8 mouse cellular contexts compared by ENCODE assay signal in the genomic region with DNA sequence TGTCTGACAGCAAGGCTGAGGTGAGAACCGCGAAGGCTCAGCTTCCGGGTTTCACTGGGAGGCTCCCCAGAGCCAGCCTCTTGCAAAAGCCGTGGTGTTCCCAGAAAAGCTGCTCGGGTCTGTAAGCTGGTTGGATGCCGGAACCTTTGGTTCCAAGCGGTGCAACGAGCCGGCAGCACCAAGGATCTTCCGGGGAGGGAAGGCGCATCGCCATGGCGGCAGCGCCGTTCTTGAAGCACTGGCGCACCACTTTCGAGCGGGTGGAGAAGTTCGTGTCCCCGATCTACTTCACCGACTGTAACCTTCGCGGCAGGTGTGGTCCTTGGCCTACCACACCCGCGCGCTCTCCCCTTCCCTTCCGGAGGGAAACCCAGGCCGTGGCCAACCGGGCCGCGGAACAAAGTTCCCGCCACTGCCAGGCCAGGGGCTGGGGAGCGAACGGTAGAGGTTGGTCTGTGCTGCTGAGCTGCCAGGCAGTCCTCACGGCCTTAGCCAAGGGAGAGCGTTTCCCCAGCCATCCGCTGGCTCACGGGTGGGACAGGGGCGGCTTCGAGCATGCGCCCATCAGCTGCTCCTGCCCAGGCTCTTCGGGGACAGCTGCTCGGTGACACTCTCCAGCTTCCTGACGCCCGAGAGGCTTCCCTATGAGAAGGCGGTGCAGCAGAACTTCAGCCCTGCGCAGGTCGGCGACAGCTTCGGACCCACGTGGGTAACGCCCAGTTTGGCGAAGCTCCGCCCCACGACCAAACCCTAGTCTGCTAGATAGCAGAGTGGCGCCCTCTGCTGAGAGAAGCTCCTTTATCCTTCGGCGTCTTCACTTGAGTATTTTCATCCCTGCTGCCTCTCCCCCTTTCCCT. TPM values are rescaled to one million over a fixed set of nuclear protein-coding genes. Genes with fewer than 3 reads are reported as not detected.
DNase-seq lines count a peak whose midpoint lies in the region; ATAC-seq and TF ChIP-seq lines count a peak whose summit lies in the region.

Gene Man2c1, plus strand, starts transcription at position 114 of the 857 bp plus-strand sequence.

- DNase-seq in CD4-positive helper T cell, adult 2 months (ENCODE audit: low read depth, low spot score), result peak; percentile 95
- DNase-seq in brain, embryonic 18.5 days (ENCODE audit: low read depth, low spot score), result peak; percentile 87
- peak; percentile 96 for DNase-seq in kidney, postnatal 0 days (ENCODE audit: low spot score)
- DNase-seq in liver, embryonic 11.5 days (ENCODE audit: low spot score), result peak; percentile 88
- peak; percentile 97 for DNase-seq in naive thymus-derived CD4-positive, alpha-beta T cell, adult 2 months (ENCODE audit: low read depth)

- no peaks in the 10 kb centered on the region for H3K27me3 ChIP-seq in heart, embryonic 12.5 days (replicated peaks)
- no peaks in the 10 kb centered on the region for H3K27me3 ChIP-seq in kidney, postnatal 0 days (ENCODE audit: insufficient read depth, low read length)
- H3K27me3 ChIP-seq in liver, embryonic 11.5 days (replicated peaks; ENCODE audit: control insufficient read depth, insufficient read depth, low read length), result no peaks in the 10 kb centered on the region
- H3K27me3 ChIP-seq in stomach, embryonic 14.5 days (ENCODE audit: control insufficient read depth, insufficient read depth, low read length), result no peaks in the 10 kb centered on the region

- peak within 1 kb of the TSS; percentile 85 for H3K9ac ChIP-seq in heart, embryonic 12.5 days
- H3K9ac ChIP-seq in kidney, postnatal 0 days (ENCODE audit: low read depth, low read length), result peak within 1 kb of the TSS; percentile 81
- H3K9ac ChIP-seq in liver, embryonic 11.5 days (ENCODE audit: low read depth, low read length), result peak within 1 kb of the TSS; percentile 86
- H3K9ac ChIP-seq in stomach, embryonic 14.5 days (replicated peaks; ENCODE audit: low read depth, low read length), result peak within 1 kb of the TSS; percentile 73

- H3K9me3 ChIP-seq in heart, embryonic 12.5 days (replicated peaks), result no peaks in the 10 kb centered on the region
- no peaks in the 10 kb centered on the region for H3K9me3 ChIP-seq in kidney, postnatal 0 days (replicated peaks; ENCODE audit: low read length)
- no peaks in the 10 kb centered on the region for H3K9me3 ChIP-seq in liver, embryonic 11.5 days (ENCODE audit: control insufficient read depth, low read length)
- no peaks in the 10 kb centered on the region for H3K9me3 ChIP-seq in stomach, embryonic 14.5 days (ENCODE audit: control insufficient read depth, low read depth, low read length)

- under 1% methylated on average over 58 of the region's 58 CpGs for WGBS in heart, embryonic 12.5 days
- under 1% methylated on average over 58 of the region's 58 CpGs for WGBS in kidney, postnatal 0 days
- under 1% methylated on average over 58 of the region's 58 CpGs for WGBS in liver, embryonic 11.5 days
- WGBS in stomach, embryonic 14.5 days, result under 1% methylated on average over 57 of the region's 58 CpGs

- peaks cover 11% of the 10 kb centered on the region for H3K4me1 ChIP-seq in heart, embryonic 12.5 days (replicated peaks)
- no peaks in the 10 kb centered on the region for H3K4me1 ChIP-seq in kidney, postnatal 0 days (replicated peaks; ENCODE audit: insufficient read depth, low read length)
- 0 out of 2 replicates have a peak, but pooled peaks cover 7% of the 10 kb centered on the region for H3K4me1 ChIP-seq in liver, embryonic 11.5 days (replicated peaks; ENCODE audit: control insufficient read depth, insufficient read depth, low read length)
- no peaks in the 10 kb centered on the region for H3K4me1 ChIP-seq in stomach, embryonic 14.5 days (ENCODE audit: control insufficient read depth, insufficient read depth, low read length)

- peak; percentile 89 for TF ChIP-seq CTCF in kidney, postnatal 0 days (IDR thresholded peaks at IDR 0.05; ENCODE audit: low read depth)

- H3K4me3 ChIP-seq in heart, embryonic 12.5 days, result peak within 1 kb of the TSS; percentile 87
- H3K4me3 ChIP-seq in kidney, postnatal 0 days (replicated peaks; ENCODE audit: low read depth, low read length), result peak within 1 kb of the TSS; percentile 84
- H3K4me3 ChIP-seq in liver, embryonic 11.5 days (ENCODE audit: low read depth, low read length), result peak within 1 kb of the TSS; percentile 74
- peak within 1 kb of the TSS; percentile 87 for H3K4me3 ChIP-seq in stomach, embryonic 14.5 days (ENCODE audit: low read depth, low read length)

- ATAC-seq in erythroid progenitor cell, adult 5-6 weeks (replicated peaks; ENCODE audit: low FRiP score, poor library complexity, severe bottlenecking), result peak; percentile 87
- ATAC-seq in heart, embryonic 12.5 days (ENCODE audit: insufficient number of reproducible peaks, low FRiP score), result peak; percentile 93
- peak; percentile 91 for ATAC-seq in kidney, postnatal 0 days (replicated peaks; ENCODE audit: low FRiP score, low read depth)
- ATAC-seq in liver, embryonic 11.5 days (replicated peaks; ENCODE audit: low FRiP score), result peak; percentile 90
- peak; percentile 89 for ATAC-seq in stomach, embryonic 14.5 days (ENCODE audit: insufficient number of reproducible peaks, insufficient read depth, low FRiP score, low read depth)

- H3K4me2 ChIP-seq in heart, embryonic 12.5 days, result peak within 1 kb of the TSS; percentile 94
- H3K4me2 ChIP-seq in kidney, postnatal 0 days (ENCODE audit: low read length), result peak within 1 kb of the TSS; percentile 95
- H3K4me2 ChIP-seq in liver, embryonic 11.5 days, result peak within 1 kb of the TSS; percentile 86
- H3K4me2 ChIP-seq in stomach, embryonic 14.5 days (replicated peaks; ENCODE audit: low read depth, low read length), result peak within 1 kb of the TSS; percentile 81

- peak within 1 kb of the TSS; percentile 96 for H3K27ac ChIP-seq in heart, embryonic 12.5 days (ENCODE audit: poor library complexity, severe bottlenecking)
- H3K27ac ChIP-seq in kidney, postnatal 0 days, result peak within 1 kb of the TSS; percentile 99
- H3K27ac ChIP-seq in liver, embryonic 11.5 days (ENCODE audit: low read depth, low read length), result peak within 1 kb of the TSS; percentile 98
- peak within 1 kb of the TSS; percentile 97 for H3K27ac ChIP-seq in stomach, embryonic 14.5 days (ENCODE audit: low read length)

- peaks cover 44% of the 10 kb centered on the region for H3K36me3 ChIP-seq in heart, embryonic 12.5 days
- peaks cover 24% of the 10 kb centered on the region for H3K36me3 ChIP-seq in kidney, postnatal 0 days (ENCODE audit: insufficient read depth, low read length)
- peaks cover 12% of the 10 kb centered on the region for H3K36me3 ChIP-seq in liver, embryonic 11.5 days (ENCODE audit: control insufficient read depth, insufficient read depth, low read length)
- H3K36me3 ChIP-seq in stomach, embryonic 14.5 days (ENCODE audit: control insufficient read depth, insufficient read depth, low read length), result peaks cover 29% of the 10 kb centered on the region

RNA-seq across cellular contexts. Expression of gene Man2c1, which starts in this region (rescaled TPM):
- total RNA-seq in erythroid progenitor cell, adult 5-6 weeks (2015; ENCODE audit: low replicate concordance), result 22.3 and 32.3 TPM in 2 replicates
- 18.6 and 29.7 TPM in 2 replicates for total RNA-seq in erythroid progenitor cell, adult 5-6 weeks (2017; ENCODE audit: low replicate concordance)
- polyA plus RNA-seq in heart, embryonic 12.5 days (2016; fragmentation: Nextera tagmentation; extraction: Ambion mirVana), result 57.1 and 59.6 TPM in 2 replicates
- 47.7 and 53.9 TPM in 2 replicates for polyA plus RNA-seq in kidney, postnatal 0 days (2015; fragmentation: Nextera tagmentation; extraction: Ambion mirVana)
- 45.0 and 47.7 TPM in 2 replicates for polyA plus RNA-seq in liver, embryonic 11.5 days (2014; fragmentation: Nextera tagmentation; extraction: Ambion mirVana)
- 43.7 and 45.3 TPM in 2 replicates for polyA plus RNA-seq in stomach, embryonic 14.5 days (2014; fragmentation: Nextera tagmentation; extraction: Ambion mirVana)

Comparison
In these comparisons a context has a peak if more than half of its experiments do, and no peak if none do; other contexts are left out.
1. Peak in every context shown above with its lines: DNase-seq, ATAC-seq, H3K4me3 ChIP-seq and H3K27ac ChIP-seq.